Mouse (Mus musculus) liver, embryonic 14.5 days (tissue): Measurements from ENCODE around the gene Mybpc3. TPM values are rescaled to one million over a fixed set of nuclear protein-coding genes. Genes with fewer than 3 reads are reported as not detected.

Source experiments
- ATAC-seq: fragments of 200-750 bp; cut with Nextera tagmentation; 2 replicates; pipeline ENCODE4 v1.8.0; 2017; ENCODE audit warnings: moderate number of reproducible peaks, mild to moderate bottlenecking, moderate library complexity; ENCODE audit not compliant: insufficient read depth
- DNase-seq, 3 experiments: peaks; one replicate each; pipeline ENCODE4 v3.0.0-alpha.2; 2012 to 2013; ENCODE audit warnings: low read depth in 3 of 3, low spot score in 3 of 3
- H3K27ac ChIP-seq: fragments of 300-500 bp; sonication (generic); 2 replicates; pipeline ENCODE4 v1.5.1; 2014; ENCODE audit warnings: moderate library complexity, mild to moderate bottlenecking, control low read depth, inconsistent platforms
- H3K27me3 ChIP-seq: fragments of 300-500 bp; sonication (generic); 2 replicates; pipeline ENCODE4 v1.6.1; 2014; ENCODE audit warnings: mild to moderate bottlenecking, low read length, moderate library complexity; ENCODE audit not compliant: control insufficient read depth, insufficient read depth
- H3K36me3 ChIP-seq: fragments of 300-500 bp; sonication (generic); replicated peaks from 2 replicates; pipeline ENCODE4 v1.6.1; 2014; ENCODE audit warnings: low read depth; ENCODE audit not compliant: control insufficient read depth, insufficient read depth
- H3K4me1 ChIP-seq, 2 experiments: fragments of 200-500 bp in 1 of 2; fragments of 300-500 bp in 1 of 2; sonication (generic) in 1 of 2; replicated peaks; 2 replicates each; pipeline ENCODE4 v1.6.1; 2012 to 2014; ENCODE audit warnings: antibody characterized with exemption in 1 of 2, inconsistent platforms in 1 of 2, low read length in 1 of 2; ENCODE audit not compliant: control insufficient read depth in 2 of 2, insufficient read depth in 2 of 2
- H3K4me2 ChIP-seq: fragments of 300-500 bp; sonication (generic); 2 replicates; pipeline ENCODE4 v1.6.1; 2014; ENCODE audit warnings: low read depth, mild to moderate bottlenecking, control low read depth, moderate library complexity
- H3K4me3 ChIP-seq, 2 experiments: fragments of 200-500 bp in 1 of 2; fragments of 300-500 bp in 1 of 2; sonication (generic) in 1 of 2; 2 replicates each; pipeline ENCODE4 v1.5.1; 2012 to 2014; ENCODE audit warnings: low read depth in 2 of 2, low read length in 2 of 2, mild to moderate bottlenecking in 2 of 2, control low read depth in 1 of 2, inconsistent platforms in 1 of 2, moderate library complexity in 1 of 2; ENCODE audit not compliant: insufficient read depth in 1 of 2
- H3K9ac ChIP-seq: fragments of 300-500 bp; sonication (generic); replicated peaks from 2 replicates; pipeline ENCODE4 v1.6.1; 2014; ENCODE audit warnings: mild to moderate bottlenecking, control low read depth, moderate library complexity
- H3K9me3 ChIP-seq: fragments of 300-500 bp; sonication (generic); 2 replicates; pipeline ENCODE4 v1.6.1; 2016; ENCODE audit warnings: low read length, mixed read lengths; ENCODE audit not compliant: control insufficient read depth
- CTCF ChIP-seq: IDR thresholded peaks from 2 replicates; pipeline ENCODE4 v1.5.1; 2016; ENCODE audit warnings: antibody characterized with exemption, low read depth, control low read depth
- EP300 ChIP-seq: IDR thresholded peaks from 2 replicates; pipeline ENCODE4 v1.6.1; 2016; ENCODE audit warnings: antibody characterized with exemption, low read depth
- WGBS: fragments of 180-500 bp; shearing (Covaris S2); extraction: QIAGEN DNeasy Blood & Tissue Kit; methylation state at CpG from one replicate; pipeline ENCODE4 v1.1.7; 2014; ENCODE audit not compliant: insufficient replicate concordance; 5-methylcytosine and 5-hydroxymethylcytosine counted together
- polyA plus RNA-seq, 2 experiments: library from polyadenylated mRNA; depleted of rRNA in 1 of 2; stranded (reverse) in 1 of 2; unstranded in 1 of 2; fragments of >200 nt; fragmentation: Nextera tagmentation in 1 of 2; extraction: Ambion mirVana in 1 of 2; gene quantifications; 2 replicates each; pipeline versions ENCODE4 v1.2.1 to v1.2.3; 2012 to 2014

Mybpc3 gene
- polyA plus RNA-seq, 2 experiments = 0.04 TPM; not detected in 1

DNA sequence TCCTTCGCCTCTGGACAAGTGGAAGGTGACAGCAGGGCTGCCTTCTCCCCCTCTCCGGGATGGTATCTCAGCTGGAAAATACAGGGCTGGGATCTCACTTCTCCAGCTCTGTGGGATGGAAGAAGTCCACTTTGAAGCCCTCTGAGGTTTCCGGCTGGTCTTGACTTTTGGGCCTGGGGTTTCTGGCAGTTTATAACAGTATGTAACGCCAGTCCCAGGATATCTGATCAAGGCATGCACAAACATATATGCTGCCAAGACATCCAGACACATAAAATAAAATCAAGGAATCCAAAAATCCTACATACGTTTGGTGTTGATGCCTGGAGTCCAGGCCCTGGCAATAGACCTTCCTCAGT lies 38.9 kb upstream of the Mybpc3 start:
- peak overlapping the region; percentile 69 for H3K4me2 ChIP-seq
- no peaks in the 10 kb centered on the region for H3K9me3 ChIP-seq
- DNase-seq (no peak), ATAC-seq (no peak)
- peak overlapping the region; percentile 41 to 48 for H3K4me3 ChIP-seq
- no peak overlapping the region for H3K27ac ChIP-seq
- H3K36me3 ChIP-seq = no peaks in the 10 kb centered on the region
- H3K27me3 ChIP-seq = no peaks in the 10 kb centered on the region
- no peak for TF ChIP-seq CTCF
- TF ChIP-seq EP300 = no peak
- WGBS = 22% methylated on average over 5 of the region's 5 CpGs
- H3K9ac ChIP-seq = peak overlapping the region; percentile 34
- peaks cover 2 to 11% of the 10 kb centered on the region in 2 experiments; a peak in 1 of 4 replicates for H3K4me1 ChIP-seq

DNA sequence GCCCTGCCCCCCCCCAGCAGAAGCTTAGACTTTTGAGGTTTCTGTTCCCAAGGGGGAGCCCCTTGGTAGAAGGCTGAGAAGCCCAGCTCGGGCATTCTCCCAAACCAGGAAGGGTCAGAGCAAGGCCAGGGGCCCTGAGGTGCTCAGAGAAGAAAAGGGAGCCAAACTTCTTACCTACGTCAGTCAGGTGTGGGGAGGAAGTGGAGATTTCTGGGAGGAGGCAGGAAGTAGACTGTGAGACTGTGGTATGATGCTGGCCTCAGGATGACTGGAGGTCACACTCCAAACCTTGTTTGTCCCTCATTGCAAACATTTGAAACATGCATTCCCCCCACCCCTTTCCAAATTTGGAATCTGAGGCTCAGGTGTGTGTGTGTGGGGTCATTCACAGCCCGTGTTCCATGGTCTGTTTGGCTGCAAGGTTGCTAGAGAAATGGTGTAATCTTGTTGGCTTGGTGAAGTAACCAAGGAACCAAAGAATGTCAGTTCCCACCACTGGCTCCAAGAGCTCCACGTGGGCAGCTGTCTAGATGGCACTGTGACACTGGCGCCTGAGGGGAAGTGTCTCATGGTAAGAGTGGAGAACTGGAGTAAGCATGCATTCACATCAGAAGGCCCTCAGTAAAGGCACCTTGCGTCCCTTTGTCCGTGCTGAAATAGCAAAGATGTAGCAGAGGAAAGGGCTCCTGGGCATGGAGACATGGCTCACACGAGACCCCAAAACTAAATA lies 37.0 kb upstream of the Mybpc3 start:
- ATAC-seq (no peak), DNase-seq (no peak)
- no peak overlapping the region for H3K9ac ChIP-seq
- TF ChIP-seq EP300 (no peak), CTCF (no peak)
- no peak overlapping the region for H3K27ac ChIP-seq
- no peak overlapping the region for H3K4me2 ChIP-seq
- no peaks in the 10 kb centered on the region for H3K9me3 ChIP-seq
- peaks cover 2 to 11% of the 10 kb centered on the region in 2 experiments; a peak in 2 of 4 replicates for H3K4me1 ChIP-seq
- H3K27me3 ChIP-seq = no peaks in the 10 kb centered on the region
- no peak overlapping the region for H3K4me3 ChIP-seq
- H3K36me3 ChIP-seq = no peaks in the 10 kb centered on the region
- WGBS = 53% methylated on average over 8 of the region's 8 CpGs

DNA sequence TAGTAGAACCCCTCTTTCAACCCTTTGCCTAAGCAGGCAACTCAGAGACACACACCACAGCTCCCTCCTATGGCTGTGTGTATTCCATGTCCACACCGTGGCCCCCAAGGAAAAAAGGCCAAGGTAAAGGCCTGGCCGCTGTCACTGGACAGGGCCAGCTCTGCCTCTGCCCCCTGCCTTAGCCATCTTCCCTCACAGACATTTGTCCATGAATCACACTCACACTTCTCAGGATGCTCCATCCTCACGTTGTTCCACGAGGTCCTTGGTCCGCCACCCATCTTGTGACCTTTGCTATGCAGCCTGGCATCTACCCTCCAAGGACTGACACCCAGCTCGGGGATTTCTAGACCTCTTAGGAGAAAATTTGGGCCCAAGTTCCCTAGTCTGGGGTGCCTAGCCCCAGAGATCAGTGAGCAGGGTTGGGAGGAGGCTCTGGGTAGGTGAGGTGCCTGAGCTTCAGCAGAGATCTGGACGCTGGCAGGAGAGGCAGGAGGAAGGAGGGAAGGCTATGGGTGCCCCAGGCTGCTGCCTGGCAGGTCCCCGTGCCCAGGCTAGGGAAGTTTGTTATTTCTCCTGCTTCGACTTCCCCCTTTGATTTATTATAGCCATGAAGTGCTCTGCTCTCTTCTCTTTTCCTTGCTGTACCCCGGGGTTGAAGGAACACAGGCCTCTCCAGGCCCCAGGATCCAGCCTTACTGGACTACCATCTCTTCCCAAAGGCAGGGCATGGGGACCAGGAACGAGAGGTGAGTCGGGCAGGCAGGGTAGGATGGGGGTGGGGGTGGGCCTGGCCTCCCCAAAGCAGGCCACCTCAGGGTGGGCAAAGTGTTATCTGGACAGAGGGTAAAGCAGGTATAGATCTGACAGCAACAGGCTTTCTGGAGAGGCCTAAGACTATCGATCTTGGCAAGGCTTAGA lies 35.9 kb upstream of the Mybpc3 start, which contains the start of gene Spi1:
Spi1 (plus strand) TSS at position 616 of the 921 bp plus-strand sequence.
- no peak for TF ChIP-seq CTCF
- no peak for TF ChIP-seq EP300
- H3K27me3 ChIP-seq = no peaks in the 10 kb centered on the region
- no peaks in the 10 kb centered on the region for H3K9me3 ChIP-seq
- H3K4me1 ChIP-seq = peaks cover 2 to 11% of the 10 kb centered on the region in 2 experiments; a peak in 2 of 4 replicates
- H3K36me3 ChIP-seq = no peaks in the 10 kb centered on the region
- DNase-seq (no peak), ATAC-seq (no peak)
- 47% methylated on average over 13 of the region's 13 CpGs for WGBS
- peak within 1 kb of the TSS; percentile 27 for H3K4me2 ChIP-seq
- H3K27ac ChIP-seq = no peak within 1 kb of the TSS
- no peak within 1 kb of the TSS; a peak in 1 of 4 replicates for H3K4me3 ChIP-seq
- no peak within 1 kb of the TSS for H3K9ac ChIP-seq

DNA sequence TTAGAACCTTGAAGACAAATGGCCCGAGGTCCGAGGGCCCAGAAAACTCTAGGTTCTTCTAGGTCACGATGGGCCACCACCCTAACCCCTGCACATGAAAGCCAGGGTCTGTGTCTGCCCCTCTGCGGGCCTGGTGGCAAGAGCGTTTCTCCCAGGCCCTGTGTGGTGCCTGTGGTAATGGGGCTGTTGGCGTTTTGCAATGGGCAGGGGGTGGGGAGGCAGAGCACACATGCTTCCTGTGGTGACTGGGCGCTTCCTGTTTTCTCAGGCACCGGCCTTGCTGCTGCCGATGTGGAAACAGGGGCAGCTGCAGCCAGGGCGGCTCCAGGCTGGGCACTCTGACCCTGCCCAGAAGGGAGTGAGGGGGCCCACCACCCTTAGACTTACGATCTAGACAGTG lies 35.1 kb upstream of the Mybpc3 start:
- Histone ChIP-seq H3K4me2 (peak overlapping the region; percentile 27), H3K9ac (no peak overlapping the region), H3K9me3 (no peaks in the 10 kb centered on the region), H3K36me3 (no peaks in the 10 kb centered on the region), H3K4me1 (peaks cover 2 to 11% of the 10 kb centered on the region in 2 experiments; a peak in 2 of 4 replicates), H3K27ac (no peak overlapping the region), H3K4me3 (no peak overlapping the region; a peak in 1 of 4 replicates), H3K27me3 (no peaks in the 10 kb centered on the region)
- peak in 1 of 3 experiments; percentile 44 for DNase-seq
- 19% methylated on average over 11 of the region's 11 CpGs for WGBS
- TF ChIP-seq CTCF = no peak
- TF ChIP-seq EP300 = no peak
- peak; percentile 56; the same call in 1 of the 2 replicates for ATAC-seq
